Mouse (Mus musculus) liver, embryonic 15.5 days (tissue): ENCODE measurements around the gene Ero1lb. TPM values are rescaled to one million over a fixed set of nuclear protein-coding genes. Genes with fewer than 3 reads are reported as not detected.
"Not testable (repeated sequence)": the region's sequence is repeated elsewhere in the genome, so short reads cannot be mapped to it uniquely, and the experiment has no call there.

ENCODE experiments used
- ATAC-seq: fragments of 200-750 bp; cut with Nextera tagmentation; 2 replicates; pipeline ENCODE4 v1.8.0; 2017; ENCODE audit warnings: moderate number of reproducible peaks, mild to moderate bottlenecking, moderate library complexity; ENCODE audit not compliant: insufficient read depth
- H3K27ac ChIP-seq: fragments of 300-500 bp; sonication (generic); replicated peaks from 2 replicates; pipeline ENCODE4 v1.5.1; 2015; ENCODE audit warnings: mild to moderate bottlenecking, inconsistent platforms
- H3K27me3 ChIP-seq: fragments of 300-500 bp; sonication (generic); 2 replicates; pipeline ENCODE4 v1.6.1; 2015; ENCODE audit warnings: mild to moderate bottlenecking, inconsistent platforms
- H3K36me3 ChIP-seq: fragments of 300-500 bp; sonication (generic); replicated peaks from 2 replicates; pipeline ENCODE4 v1.6.1; 2015; ENCODE audit warnings: moderate library complexity, mild to moderate bottlenecking, inconsistent platforms
- H3K4me1 ChIP-seq: fragments of 300-500 bp; sonication (generic); replicated peaks from 2 replicates; pipeline ENCODE4 v1.6.1; 2015; ENCODE audit warnings: inconsistent platforms
- H3K4me2 ChIP-seq: fragments of 300-500 bp; sonication (generic); 2 replicates; pipeline ENCODE4 v1.6.1; 2015; ENCODE audit warnings: moderate library complexity, mild to moderate bottlenecking, inconsistent platforms
- H3K4me3 ChIP-seq: fragments of 300-500 bp; sonication (generic); replicated peaks from 2 replicates; pipeline ENCODE4 v1.5.1; 2015; ENCODE audit warnings: mild to moderate bottlenecking, inconsistent platforms
- H3K9ac ChIP-seq: fragments of 300-500 bp; sonication (generic); 2 replicates; pipeline ENCODE4 v1.6.1; 2015; ENCODE audit warnings: moderate library complexity, mild to moderate bottlenecking, inconsistent platforms
- H3K9me3 ChIP-seq: fragments of 300-500 bp; sonication (generic); replicated peaks from 2 replicates; pipeline ENCODE4 v1.6.1; 2016; ENCODE audit warnings: inconsistent platforms
- WGBS: fragments of 180-500 bp; shearing (Covaris S2); methylation state at CpG from one replicate; pipeline ENCODE4 v1.1.7; 2015; ENCODE audit warnings: mixed read lengths; ENCODE audit not compliant: insufficient replicate concordance; 5-methylcytosine and 5-hydroxymethylcytosine counted together
- polyA plus RNA-seq: library from polyadenylated mRNA; unstranded; fragments of >200 nt; fragmentation: Nextera tagmentation; extraction: Ambion mirVana; gene quantifications from 2 replicates; pipeline ENCODE4 v1.2.1, GENCODE M21; 2015

Gene Ero1lb
- polyA plus RNA-seq, 1 experiment from 2014 or later, result 2.4 TPM

GRCm38 (mm10) chr13:12578145-12578544 is 12.5 kb downstream of the Ero1lb start:
- ATAC-seq, result no peak
- Histone ChIP-seq H3K9me3 (no peaks in the 10 kb centered on the region), H3K4me1 (no peaks in the 10 kb centered on the region), H3K27me3 (no peaks in the 10 kb centered on the region), H3K4me2 (no peak overlapping the region), H3K36me3 (no peaks in the 10 kb centered on the region), H3K9ac (no peak overlapping the region), H3K27ac (no peak overlapping the region), H3K4me3 (no peak overlapping the region)
- WGBS, result 48% methylated on average over 5 of the region's 5 CpGs

GRCm38 (mm10) chr13:12589003-12589402 is 23.3 kb downstream of the Ero1lb start:
- Histone ChIP-seq H3K4me1 (no peaks in the 10 kb centered on the region), H3K36me3 (no peaks in the 10 kb centered on the region), H3K9me3 (no peaks in the 10 kb centered on the region), H3K9ac (no peak overlapping the region), H3K4me2 (no peak overlapping the region), H3K4me3 (no peak overlapping the region), H3K27me3 (no peaks in the 10 kb centered on the region), H3K27ac (no peak overlapping the region)
- WGBS, result 2% methylated on average over 3 of the region's 3 CpGs
- ATAC-seq, result no peak

- not testable (repeated sequence) for H3K27me3 ChIP-seq, H3K9ac ChIP-seq, H3K4me2 ChIP-seq, ATAC-seq, H3K4me1 ChIP-seq, H3K27ac ChIP-seq, H3K36me3 ChIP-seq, H3K9me3 ChIP-seq, H3K4me3 ChIP-seq
- WGBS, result 58% methylated on average over 4 of the region's 4 CpGs
Measured at GRCm38 (mm10) chr13:12597075-12597474, 31.4 kb downstream of the Ero1lb start.

- H3K4me3 ChIP-seq, H3K36me3 ChIP-seq, H3K9me3 ChIP-seq, ATAC-seq, H3K9ac ChIP-seq, H3K4me1 ChIP-seq, H3K4me2 ChIP-seq, H3K27ac ChIP-seq, H3K27me3 ChIP-seq: not testable (repeated sequence)
Measured at GRCm38 (mm10) chr13:12610206-12610605, 44.5 kb downstream of the Ero1lb start.

GRCm38 (mm10) chr13:12614026-12614425 is 48.4 kb downstream of the Ero1lb start:
- H3K4me1 ChIP-seq, H3K4me3 ChIP-seq, H3K4me2 ChIP-seq, ATAC-seq, H3K36me3 ChIP-seq, H3K9ac ChIP-seq, H3K27ac ChIP-seq, H3K9me3 ChIP-seq, H3K27me3 ChIP-seq: not testable (repeated sequence)
- 72% methylated on average over 6 of the region's 6 CpGs for WGBS

- not testable (repeated sequence) for H3K9me3 ChIP-seq, ATAC-seq, H3K27ac ChIP-seq, H3K4me3 ChIP-seq, H3K9ac ChIP-seq, H3K4me2 ChIP-seq, H3K4me1 ChIP-seq, H3K36me3 ChIP-seq, H3K27me3 ChIP-seq
- 70% methylated on average over 7 of the region's 7 CpGs for WGBS
Measured at GRCm38 (mm10) chr13:12614591-12614990, 48.9 kb downstream of the Ero1lb start.

GRCm38 (mm10) chr13:12615014-12615413 is 49.3 kb downstream of the Ero1lb start:
- H3K27ac ChIP-seq, H3K9ac ChIP-seq, ATAC-seq, H3K4me1 ChIP-seq, H3K4me2 ChIP-seq, H3K4me3 ChIP-seq, H3K36me3 ChIP-seq, H3K27me3 ChIP-seq, H3K9me3 ChIP-seq: not testable (repeated sequence)
- WGBS, result 74% methylated on average over 10 of the region's 10 CpGs

- H3K4me3 ChIP-seq, ATAC-seq, H3K4me2 ChIP-seq, H3K36me3 ChIP-seq, H3K4me1 ChIP-seq, H3K9ac ChIP-seq, H3K27me3 ChIP-seq, H3K9me3 ChIP-seq, H3K27ac ChIP-seq: not testable (repeated sequence)
- 33% methylated on average over 3 of the region's 3 CpGs for WGBS
Measured at GRCm38 (mm10) chr13:12616489-12616888, 50.8 kb downstream of the Ero1lb start.

GRCm38 (mm10) chr13:12619808-12620207 is 54.1 kb downstream of the Ero1lb start:
- H3K27me3 ChIP-seq, H3K4me2 ChIP-seq, H3K9ac ChIP-seq, H3K27ac ChIP-seq, H3K4me3 ChIP-seq, H3K36me3 ChIP-seq, H3K4me1 ChIP-seq, ATAC-seq, H3K9me3 ChIP-seq: not testable (repeated sequence)
- 70% methylated on average over 8 of the region's 8 CpGs for WGBS

GRCm38 (mm10) chr13:12626061-12626460 is 60.4 kb downstream of the Ero1lb start:
- not testable (repeated sequence) for ATAC-seq
- 54% methylated on average over 3 of the region's 3 CpGs for WGBS

GRCm38 (mm10) chr13:12627746-12628145 is 62.1 kb downstream of the Ero1lb start:
- H3K4me2 ChIP-seq, H3K9me3 ChIP-seq, H3K27me3 ChIP-seq, H3K4me3 ChIP-seq, H3K36me3 ChIP-seq, H3K4me1 ChIP-seq, H3K9ac ChIP-seq, H3K27ac ChIP-seq, ATAC-seq: not testable (repeated sequence)
- WGBS, result 63% methylated on average over 8 of the region's 8 CpGs

More at GRCm38 (mm10) chr13:12626061-12626460, 60.4 kb downstream of the Ero1lb start:
- H3K9me3 ChIP-seq, H3K9ac ChIP-seq, H3K4me2 ChIP-seq, H3K27me3 ChIP-seq, H3K27ac ChIP-seq, H3K4me1 ChIP-seq, H3K4me3 ChIP-seq, H3K36me3 ChIP-seq: not testable (repeated sequence)

GRCm38 (mm10) chr13:12628181-12628580 is 62.5 kb downstream of the Ero1lb start:
- H3K4me3 ChIP-seq, H3K9ac ChIP-seq, H3K36me3 ChIP-seq, H3K4me1 ChIP-seq, H3K4me2 ChIP-seq, H3K27me3 ChIP-seq, ATAC-seq, H3K9me3 ChIP-seq, H3K27ac ChIP-seq: not testable (repeated sequence)
- 61% methylated on average over 5 of the region's 5 CpGs for WGBS
